Mouse (Mus musculus): Measurements from ENCODE around the gene Rgma. TPM values are rescaled to one million over a fixed set of nuclear protein-coding genes. Genes with fewer than 3 reads are reported as not detected.

The Rgma gene
- polyA plus RNA-seq, 1 experiment from 2014 or later = 42.3 TPM

- WGBS = 89% methylated on average over 4 of the region's 4 CpGs
- Histone ChIP-seq H3K27me3 (no peaks in the 10 kb centered on the region), H3K4me2 (no peak overlapping the region), H3K9me3 (no peaks in the 10 kb centered on the region), H3K36me3 (replicated peaks) (peaks cover 93% of the 10 kb centered on the region), H3K27ac (peak overlapping the region; percentile 31; the same call in 1 of the 2 replicates), H3K9ac (no peak overlapping the region), H3K4me1 (peaks cover 23% of the 10 kb centered on the region), H3K4me3 (replicated peaks) (no peak overlapping the region)
- no peak for ATAC-seq (ENCODE audit: low FRiP score)
Measured at GRCm38 (mm10) chr7:73411986-73412385, 36.7 kb downstream of the Rgma start.

GRCm38 (mm10) chr7:73412419-73412818 lies 37.1 kb downstream of the Rgma start:
- peak overlapping the region; percentile 31; the same call in 1 of the 2 replicates for H3K27ac ChIP-seq
- no peak overlapping the region for H3K4me3 ChIP-seq (replicated peaks)
- no peak overlapping the region for H3K4me2 ChIP-seq
- no peaks in the 10 kb centered on the region for H3K27me3 ChIP-seq
- H3K9me3 ChIP-seq = no peaks in the 10 kb centered on the region
- H3K9ac ChIP-seq = no peak overlapping the region
- peaks cover 24% of the 10 kb centered on the region for H3K4me1 ChIP-seq
- H3K36me3 ChIP-seq (replicated peaks) = peaks cover 93% of the 10 kb centered on the region
- WGBS = 76% methylated on average over 7 of the region's 7 CpGs
- ATAC-seq (ENCODE audit: low FRiP score) = no peak

GRCm38 (mm10) chr7:73414192-73414591 lies 38.9 kb downstream of the Rgma start:
- WGBS = 86% methylated on average over 14 of the region's 14 CpGs
- H3K27me3 ChIP-seq = no peaks in the 10 kb centered on the region
- H3K9ac ChIP-seq = no peak overlapping the region
- H3K36me3 ChIP-seq (replicated peaks) = peaks cover 95% of the 10 kb centered on the region
- no peaks in the 10 kb centered on the region for H3K9me3 ChIP-seq
- H3K4me1 ChIP-seq = peaks cover 42% of the 10 kb centered on the region
- no peak overlapping the region for H3K4me3 ChIP-seq (replicated peaks)
- no peak overlapping the region for H3K4me2 ChIP-seq
- H3K27ac ChIP-seq = no peak overlapping the region; the same call in 1 of the 2 replicates
- no peak for ATAC-seq (ENCODE audit: low FRiP score)

- 27% methylated on average over 7 of the region's 7 CpGs for WGBS
Measured at GRCm38 (mm10) chr7:73419375-73419774, 44.1 kb downstream of the Rgma start.

GRCm38 (mm10) chr7:73420827-73421226 lies 45.5 kb downstream of the Rgma start:
- peak overlapping the region; percentile 68 for H3K27ac ChIP-seq
- no peaks in the 10 kb centered on the region for H3K27me3 ChIP-seq
- no peak overlapping the region for H3K4me3 ChIP-seq (replicated peaks)
- peaks cover 68% of the 10 kb centered on the region for H3K4me1 ChIP-seq
- no peak overlapping the region for H3K4me2 ChIP-seq
- peaks cover 40% of the 10 kb centered on the region for H3K36me3 ChIP-seq (replicated peaks)
- 46% methylated on average over 5 of the region's 5 CpGs for WGBS
- no peak for ATAC-seq (ENCODE audit: low FRiP score)
- H3K9me3 ChIP-seq = no peaks in the 10 kb centered on the region
- H3K9ac ChIP-seq = no peak overlapping the region

More at GRCm38 (mm10) chr7:73419375-73419774, 44.1 kb downstream of the Rgma start:
- ATAC-seq (ENCODE audit: low FRiP score) = no peak
- no peaks in the 10 kb centered on the region for H3K27me3 ChIP-seq
- no peak overlapping the region for H3K4me3 ChIP-seq (replicated peaks)
- peak overlapping the region; percentile 29; the same call in 1 of the 2 replicates for H3K9ac ChIP-seq
- peaks cover 61% of the 10 kb centered on the region for H3K4me1 ChIP-seq
- H3K9me3 ChIP-seq = no peaks in the 10 kb centered on the region
- no peak overlapping the region for H3K4me2 ChIP-seq
- peaks cover 51% of the 10 kb centered on the region for H3K36me3 ChIP-seq (replicated peaks)
- H3K27ac ChIP-seq = peak overlapping the region; percentile 63

- Histone ChIP-seq H3K9ac (no peak overlapping the region), H3K27me3 (no peaks in the 10 kb centered on the region), H3K36me3 (replicated peaks) (peaks cover 36% of the 10 kb centered on the region), H3K27ac (peak overlapping the region; percentile 68), H3K4me1 (peaks cover 68% of the 10 kb centered on the region), H3K4me2 (no peak overlapping the region), H3K4me3 (replicated peaks) (no peak overlapping the region), H3K9me3 (no peaks in the 10 kb centered on the region)
- WGBS = 63% methylated on average over 9 of the region's 9 CpGs
- no peak for ATAC-seq (ENCODE audit: low FRiP score)
Measured at GRCm38 (mm10) chr7:73421278-73422015, 46.1 kb downstream of the Rgma start.

GRCm38 (mm10) chr7:73422223-73423113 lies 47.2 kb downstream of the Rgma start:
- 25% methylated on average over 12 of the region's 12 CpGs for WGBS
- Histone ChIP-seq H3K9ac (no peak overlapping the region), H3K4me2 (no peak overlapping the region), H3K36me3 (replicated peaks) (peaks cover 37% of the 10 kb centered on the region), H3K27ac (peak overlapping the region; percentile 59; the same call in 1 of the 2 replicates), H3K27me3 (no peaks in the 10 kb centered on the region), H3K9me3 (no peaks in the 10 kb centered on the region), H3K4me1 (peaks cover 66% of the 10 kb centered on the region), H3K4me3 (replicated peaks) (no peak overlapping the region)
- peak; percentile 45 for ATAC-seq (ENCODE audit: low FRiP score)

- peaks cover 58% of the 10 kb centered on the region for H3K4me1 ChIP-seq
- no peaks in the 10 kb centered on the region for H3K9me3 ChIP-seq
- no peak overlapping the region for H3K4me3 ChIP-seq (replicated peaks)
- whole genome bisulfite sequencing = 83% methylated on average over 13 of the region's 13 CpGs
- H3K27ac ChIP-seq = peak overlapping the region; percentile 31; the same call in 1 of the 2 replicates
- H3K9ac ChIP-seq = no peak overlapping the region
- H3K27me3 ChIP-seq = no peaks in the 10 kb centered on the region
- ATAC-seq (ENCODE audit: low FRiP score) = no peak
- H3K4me2 ChIP-seq = no peak overlapping the region
- peaks cover 37% of the 10 kb centered on the region for H3K36me3 ChIP-seq (replicated peaks)
Measured at GRCm38 (mm10) chr7:73423236-73423635, 47.9 kb downstream of the Rgma start.

- no peak overlapping the region for H3K4me2 ChIP-seq
- peaks cover 48% of the 10 kb centered on the region for H3K4me1 ChIP-seq
- ATAC-seq (ENCODE audit: low FRiP score) = no peak
- 42% methylated on average over 3 of the region's 3 CpGs for WGBS
- no peaks in the 10 kb centered on the region for H3K27me3 ChIP-seq
- peak overlapping the region; percentile 57 for H3K27ac ChIP-seq
- no peaks in the 10 kb centered on the region for H3K9me3 ChIP-seq
- no peak overlapping the region for H3K4me3 ChIP-seq (replicated peaks)
- no peak overlapping the region for H3K9ac ChIP-seq
- peaks cover 37% of the 10 kb centered on the region for H3K36me3 ChIP-seq (replicated peaks)
Measured at GRCm38 (mm10) chr7:73424243-73424642, 48.9 kb downstream of the Rgma start.

- Histone ChIP-seq H3K4me1 (peaks cover 44% of the 10 kb centered on the region), H3K9ac (no peak overlapping the region), H3K36me3 (replicated peaks) (peaks cover 37% of the 10 kb centered on the region)
Measured at GRCm38 (mm10) chr7:73424705-73425104, 49.4 kb downstream of the Rgma start.

GRCm38 (mm10) chr7:73425451-73425850 lies 50.1 kb downstream of the Rgma start:
- Histone ChIP-seq H3K9me3 (no peaks in the 10 kb centered on the region), H3K27ac (no peak overlapping the region; the same call in 1 of the 2 replicates), H3K4me1 (peaks cover 37% of the 10 kb centered on the region), H3K36me3 (replicated peaks) (peaks cover 42% of the 10 kb centered on the region), H3K4me3 (replicated peaks) (no peak overlapping the region), H3K4me2 (no peak overlapping the region), H3K27me3 (no peaks in the 10 kb centered on the region), H3K9ac (no peak overlapping the region)
- no peak for ATAC-seq (ENCODE audit: low FRiP score)
- WGBS = 92% methylated on average over 7 of the region's 7 CpGs

More at GRCm38 (mm10) chr7:73424705-73425104, 49.4 kb downstream of the Rgma start:
- Histone ChIP-seq H3K27me3 (no peaks in the 10 kb centered on the region), H3K9me3 (no peaks in the 10 kb centered on the region), H3K4me3 (replicated peaks) (no peak overlapping the region), H3K4me2 (no peak overlapping the region), H3K27ac (peak overlapping the region; percentile 57)
- no peak for ATAC-seq (ENCODE audit: low FRiP score)
- 55% methylated on average over 3 of the region's 3 CpGs for WGBS

- no peak overlapping the region for H3K4me2 ChIP-seq
- H3K4me3 ChIP-seq (replicated peaks) = no peak overlapping the region
- no peaks in the 10 kb centered on the region for H3K27me3 ChIP-seq
- no peaks in the 10 kb centered on the region for H3K9me3 ChIP-seq
- peaks cover 44% of the 10 kb centered on the region for H3K36me3 ChIP-seq (replicated peaks)
- no peak for ATAC-seq (ENCODE audit: low FRiP score)
- H3K27ac ChIP-seq = no peak overlapping the region
- H3K4me1 ChIP-seq = peaks cover 29% of the 10 kb centered on the region
- 81% methylated on average over 3 of the region's 3 CpGs for WGBS
- no peak overlapping the region for H3K9ac ChIP-seq
Measured at GRCm38 (mm10) chr7:73426235-73426634, 50.9 kb downstream of the Rgma start.
